In genomic region chr14:87416755-87417690, GRCm38 (mm10) we compare ENCODE assay signal across 8 mouse cellular contexts. TPM values are rescaled to one million over a fixed set of nuclear protein-coding genes. Genes with fewer than 3 reads are reported as not detected.
A peak's percentile ranks its signal among the peaks of the same experiment; 100 is the strongest.
DNase-seq lines count a peak whose midpoint lies in the region; ATAC-seq and TF ChIP-seq lines count a peak whose summit lies in the region.

No protein-coding gene starts in this region.

- peak; percentile 79 for ATAC-seq in forebrain, embryonic 12.5 days (ENCODE audit: low FRiP score)
- ATAC-seq in heart, embryonic 16.5 days (replicated peaks; ENCODE audit: extremely low read depth, insufficient read depth, low FRiP score): peak; percentile 52
- ATAC-seq in lung, embryonic 15.5 days (ENCODE audit: borderline replicate concordance, extremely low read depth, low FRiP score, low TSS enrichment): peak; percentile 68

- no peak for TF ChIP-seq RAD21 in MEL (IDR thresholded peaks at IDR 0.05; ENCODE audit: low read depth, low read length)

- peak overlapping the region; percentile 70 for H3K4me2 ChIP-seq in forebrain, embryonic 12.5 days
- H3K4me2 ChIP-seq in heart, embryonic 16.5 days (ENCODE audit: low read depth, low read length): peak overlapping the region; percentile 91
- peak overlapping the region; percentile 82 for H3K4me2 ChIP-seq in lung, embryonic 15.5 days

- H3K9ac ChIP-seq in MEL (ENCODE audit: control insufficient read depth, low read depth, low read length, poor library complexity, severe bottlenecking): peak overlapping the region; percentile 96
- peak overlapping the region; percentile 91 for H3K9ac ChIP-seq in forebrain, embryonic 12.5 days
- H3K9ac ChIP-seq in heart, embryonic 16.5 days (ENCODE audit: low read length): peak overlapping the region; percentile 99
- peak overlapping the region; percentile 95 for H3K9ac ChIP-seq in lung, embryonic 15.5 days

- H3K4me1 ChIP-seq in MEL (ENCODE audit: control insufficient read depth in 1 of 2, insufficient read depth in 2 of 2, low read length in 2 of 2): peaks cover 11 to 23% of the 10 kb centered on the region in 2 experiments
- H3K4me1 ChIP-seq in forebrain, embryonic 12.5 days: peaks cover 15% of the 10 kb centered on the region
- peaks cover 26% of the 10 kb centered on the region for H3K4me1 ChIP-seq in heart, embryonic 16.5 days (ENCODE audit: control insufficient read depth, insufficient read depth, low read length)
- peaks cover 13% of the 10 kb centered on the region for H3K4me1 ChIP-seq in lung, embryonic 15.5 days
- peaks cover 2% of the 10 kb centered on the region; the same call in 1 of the 2 replicates for H3K4me1 ChIP-seq in olfactory bulb, adult 2 months (ENCODE audit: control insufficient read depth, insufficient read depth, low read length)

- peak in 1 of 2 experiments; percentile 52; a peak in 3 of 4 replicates for TF ChIP-seq POLR2A in MEL (IDR thresholded peaks at IDR 0.05; ENCODE audit: control insufficient read depth in 1 of 2, insufficient read depth in 1 of 2, low read depth in 1 of 2, low read length in 2 of 2, poor library complexity in 1 of 2)
- TF ChIP-seq POLR2A in olfactory bulb, adult 2 months (IDR thresholded peaks at IDR 0.05; ENCODE audit: insufficient read depth, low read depth, low read length): no peak

- peaks cover 0 to 34% of the 10 kb centered on the region in 2 experiments; a peak in 3 of 4 replicates for H3K36me3 ChIP-seq in MEL (ENCODE audit: control insufficient read depth in 1 of 2, insufficient read depth in 2 of 2, low read length in 2 of 2)
- peaks cover 3% of the 10 kb centered on the region for H3K36me3 ChIP-seq in forebrain, embryonic 12.5 days (replicated peaks)
- H3K36me3 ChIP-seq in heart, embryonic 16.5 days (ENCODE audit: control insufficient read depth, insufficient read depth): no peaks in the 10 kb centered on the region
- peaks cover 3% of the 10 kb centered on the region; the same call in 1 of the 2 replicates for H3K36me3 ChIP-seq in lung, embryonic 15.5 days

- no peaks in the 10 kb centered on the region for H3K27me3 ChIP-seq in MEL (ENCODE audit: control insufficient read depth in 1 of 2, insufficient read depth in 2 of 2, low read length in 2 of 2)
- H3K27me3 ChIP-seq in forebrain, embryonic 12.5 days: no peaks in the 10 kb centered on the region
- no peaks in the 10 kb centered on the region for H3K27me3 ChIP-seq in heart, embryonic 16.5 days (ENCODE audit: control insufficient read depth, insufficient read depth, low read length)
- no peaks in the 10 kb centered on the region for H3K27me3 ChIP-seq in lung, embryonic 15.5 days

- under 1% methylated on average over 85 of the region's 109 CpGs for WGBS in forebrain, embryonic 12.5 days
- WGBS in heart, embryonic 16.5 days: under 1% methylated on average over 72 of the region's 109 CpGs
- WGBS in lung, embryonic 15.5 days: under 1% methylated on average over 85 of the region's 109 CpGs
- 5% methylated on average over 109 of the region's 109 CpGs for WGBS in olfactory bulb, adult 2 months

- no peak for TF ChIP-seq CTCF in MEL (IDR thresholded peaks at IDR 0.05 in 2 of 3, conservative IDR thresholded peaks at IDR 0.05 in 1 of 3; ENCODE audit: control insufficient read depth in 1 of 3, insufficient read depth in 1 of 3, low read depth in 2 of 3, low read length in 3 of 3, poor library complexity in 1 of 3, severe bottlenecking in 1 of 3)
- TF ChIP-seq CTCF in olfactory bulb, adult 2 months (IDR thresholded peaks at IDR 0.05; ENCODE audit: insufficient read depth, low read depth, low read length): no peak

- DNase-seq in MEL (ENCODE audit: low read depth, low spot score): peak; percentile 69
- peak; percentile 18 for DNase-seq in c-Kit-positive CD71-negative TER-119-negative erythroid progenitor cells, embryonic 14.5 days (ENCODE audit: low read depth)
- DNase-seq in kidney, postnatal 36 days: peak; percentile 41 to 73
- DNase-seq in urinary bladder, adult 2 months (ENCODE audit: low spot score): peak; percentile 61

- TF ChIP-seq EP300 in MEL (IDR thresholded peaks at IDR 0.05; ENCODE audit: low read depth in 1 of 2, low read length in 2 of 2): no peak

- H3K4me3 ChIP-seq in MEL (ENCODE audit: control insufficient read depth in 1 of 2, insufficient read depth in 1 of 2, low read depth in 2 of 2, low read length in 2 of 2): peak overlapping the region; percentile 89 to 97
- H3K4me3 ChIP-seq in forebrain, embryonic 12.5 days (replicated peaks): peak overlapping the region; percentile 78
- peak overlapping the region; percentile 75 for H3K4me3 ChIP-seq in heart, embryonic 16.5 days (ENCODE audit: low read length)
- peak overlapping the region; percentile 92 for H3K4me3 ChIP-seq in lung, embryonic 15.5 days
- H3K4me3 ChIP-seq in olfactory bulb, adult 2 months (ENCODE audit: insufficient read depth, low read depth, low read length): peak overlapping the region; percentile 60

- peaks cover 47% of the 10 kb centered on the region for H3K79me2 ChIP-seq in MEL (ENCODE audit: control insufficient read depth, insufficient read depth, low read length, poor library complexity)

- no peaks in the 10 kb centered on the region for H3K9me3 ChIP-seq in MEL (replicated peaks; ENCODE audit: insufficient read depth, low read length)
- no peaks in the 10 kb centered on the region for H3K9me3 ChIP-seq in forebrain, embryonic 12.5 days
- no peaks in the 10 kb centered on the region for H3K9me3 ChIP-seq in heart, embryonic 16.5 days (replicated peaks; ENCODE audit: control insufficient read depth, low read length)
- no peaks in the 10 kb centered on the region for H3K9me3 ChIP-seq in lung, embryonic 15.5 days

- H3K27ac ChIP-seq in MEL (ENCODE audit: control insufficient read depth, low read depth, low read length): peak overlapping the region; percentile 97
- H3K27ac ChIP-seq in forebrain, embryonic 12.5 days: peak overlapping the region; percentile 100
- H3K27ac ChIP-seq in heart, embryonic 16.5 days (ENCODE audit: low read length): peak overlapping the region; percentile 100
- H3K27ac ChIP-seq in lung, embryonic 15.5 days: peak overlapping the region; percentile 100
- H3K27ac ChIP-seq in olfactory bulb, adult 2 months (ENCODE audit: insufficient read depth, low read depth, low read length): peak overlapping the region; percentile 70; the same call in 1 of the 2 replicates

TF ChIP-seq in MEL, 35 proteins besides CTCF, POLR2A, EP300 and RAD21:
- TF ChIP-seq MYB (IDR thresholded peaks at IDR 0.05; ENCODE audit: low read depth, low read length): no peak
- no peak for TF ChIP-seq ETS1 (IDR thresholded peaks at IDR 0.05; ENCODE audit: low read depth, low read length)
- TF ChIP-seq TCF12 (IDR thresholded peaks at IDR 0.05; ENCODE audit: low read depth, low read length): no peak
- TF ChIP-seq SIN3A (IDR thresholded peaks at IDR 0.05; ENCODE audit: low read length): no peak; the same call in 1 of the 2 replicates
- TF ChIP-seq CHD1 (IDR thresholded peaks at IDR 0.05; ENCODE audit: low read depth, low read length): no peak
- no peak for TF ChIP-seq GABPA (IDR thresholded peaks at IDR 0.05; ENCODE audit: low read depth, low read length)
- no peak for TF ChIP-seq ZMIZ1 (IDR thresholded peaks at IDR 0.05; ENCODE audit: low read depth, low read length)

RNA-seq across cellular contexts. Expression of gene Tdrd3, which starts 0.6 kb away (rescaled TPM):
- total RNA-seq in MEL (2012; rRNA removed): 22.2 and 22.6 TPM in 2 replicates
- polyA plus RNA-seq in MEL (2012; ENCODE audit: insufficient read depth in 1 of 2, insufficient read length in 2 of 2, low read depth in 1 of 2, low replicate concordance in 2 of 2, missing spikeins in 1 of 2): 10 to 100 TPM in 1 of 2 experiments, not detected in 1; 22.5 TPM
- polyA plus RNA-seq in forebrain, embryonic 12.5 days (2016; fragmentation: Nextera tagmentation; extraction: Ambion mirVana): 47.5 and 48.3 TPM in 2 replicates
- polyA plus RNA-seq in heart, embryonic 16.5 days (2015; fragmentation: Nextera tagmentation; extraction: Ambion mirVana): 18.7 and 19.3 TPM in 2 replicates
- 29.2 and 30.6 TPM in 2 replicates for polyA plus RNA-seq in lung, embryonic 15.5 days (2015; fragmentation: Nextera tagmentation; extraction: Ambion mirVana)
- not detected in 2 replicates for polyA plus RNA-seq in olfactory bulb, adult 2 months (2012; ENCODE audit: insufficient read depth, insufficient read length, low replicate concordance, missing spikeins)
- polyA plus RNA-seq in urinary bladder, adult 2 months (2012; rRNA removed): 24.3 and 26.5 TPM in 2 replicates

Comparison
In these comparisons a context has a peak if more than half of its experiments do, and no peak if none do; other contexts are left out.
1. Peak in every context shown above with its lines: DNase-seq, ATAC-seq, H3K4me3 ChIP-seq and H3K27ac ChIP-seq.
2. DNase-seq: peak in every context shown above with its lines; median percentile 69 in MEL; 61 in urinary bladder, adult 2 months; 57 in kidney, postnatal 36 days; 18 in c-Kit-positive CD71-negative TER-119-negative erythroid progenitor cells, embryonic 14.5 days.